Mouse (Mus musculus) layer of hippocampus, adult 2 months (tissue): ENCODE measurements around the gene Uhrf1bp1l. TPM values are rescaled to one million over a fixed set of nuclear protein-coding genes. Genes with fewer than 3 reads are reported as not detected.
A peak's percentile ranks its signal among the peaks of the same experiment; 100 is the strongest.

Experiments
- DNase-seq, 2 experiments: peaks; one replicate each; pipeline ENCODE4 v3.0.0; 2022; ENCODE audit warnings: low spot score in 2 of 2
- H3K27ac ChIP-seq: fragments of 200-600 bp; 2 replicates; pipeline ENCODE4 v1.8.1; 2022
- H3K4me3 ChIP-seq: fragments of 200-600 bp; 2 replicates; pipeline ENCODE4 v1.8.1; 2022; ENCODE audit warnings: mild to moderate bottlenecking
- CTCF ChIP-seq: fragments of 200-600 bp; conservative IDR thresholded peaks from 2 replicates; pipeline ENCODE4 v1.8.1; 2022; ENCODE audit warnings: antibody characterized with exemption, mild to moderate bottlenecking, moderate library complexity
- total RNA-seq, 2 experiments: library from RNA; stranded (reverse); gene quantifications; 2 replicates each; pipeline ENCODE4 v1.2.3; 2021

Gene Uhrf1bp1l
- total RNA-seq, 2 experiments from 2014 or later, result 72.6 to 81.6 TPM

DNA sequence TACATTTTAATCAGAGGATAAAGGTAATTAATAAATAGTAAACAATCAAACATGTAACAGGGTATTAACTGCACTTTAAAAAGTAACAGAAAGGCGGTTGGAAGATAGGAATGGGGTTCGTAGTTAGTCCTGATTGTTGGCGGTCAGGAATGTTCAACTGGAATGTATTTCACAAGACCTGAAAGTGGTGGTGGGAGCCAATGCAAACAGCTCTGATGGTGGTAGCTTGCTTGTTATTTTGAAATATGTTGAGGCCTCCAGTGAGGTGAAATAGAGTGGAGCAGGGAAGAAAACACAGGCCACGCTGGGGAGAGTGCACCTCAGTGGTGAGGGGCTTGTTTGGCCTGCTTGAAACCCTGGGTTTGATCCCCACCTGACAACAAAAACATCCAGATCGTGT lies 6.3 kb downstream of the Uhrf1bp1l start:
- H3K4me3 ChIP-seq, result no peak overlapping the region
- H3K27ac ChIP-seq, result no peak overlapping the region
- no peak for DNase-seq
- TF ChIP-seq CTCF, result no peak

GRCm38 (mm10) chr10:89755231-89755630 lies 10.4 kb downstream of the Uhrf1bp1l start:
- no peak for TF ChIP-seq CTCF
- no peak overlapping the region for H3K4me3 ChIP-seq
- H3K27ac ChIP-seq, result no peak overlapping the region
- DNase-seq, result no peak

DNA sequence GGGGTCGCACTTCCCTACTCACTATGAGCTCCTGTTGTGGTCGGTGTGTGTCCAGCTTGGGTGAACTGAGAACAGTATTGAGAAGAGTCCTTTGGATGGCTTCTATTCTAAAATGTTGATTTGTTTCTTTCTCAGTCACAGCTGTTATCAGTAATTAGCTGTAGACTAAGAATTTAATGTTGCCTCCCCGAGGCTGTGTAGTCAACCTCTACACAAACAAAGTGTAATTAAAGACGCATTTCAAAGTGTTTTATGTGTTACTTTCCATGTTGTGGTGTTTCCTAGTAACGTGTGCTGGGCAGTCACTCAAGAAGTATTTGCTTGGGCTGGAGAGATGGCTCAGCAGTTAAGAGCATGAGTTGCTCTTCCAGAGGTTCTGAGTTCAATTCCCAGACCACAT lies 16.0 kb downstream of the Uhrf1bp1l start:
- H3K27ac ChIP-seq, result no peak overlapping the region
- DNase-seq, result no peak
- H3K4me3 ChIP-seq, result no peak overlapping the region
- no peak for TF ChIP-seq CTCF

GRCm38 (mm10) chr10:89764457-89765121 lies 19.8 kb downstream of the Uhrf1bp1l start:
- H3K27ac ChIP-seq, result no peak overlapping the region
- DNase-seq, result no peak
- no peak overlapping the region for H3K4me3 ChIP-seq
- no peak for TF ChIP-seq CTCF

DNA sequence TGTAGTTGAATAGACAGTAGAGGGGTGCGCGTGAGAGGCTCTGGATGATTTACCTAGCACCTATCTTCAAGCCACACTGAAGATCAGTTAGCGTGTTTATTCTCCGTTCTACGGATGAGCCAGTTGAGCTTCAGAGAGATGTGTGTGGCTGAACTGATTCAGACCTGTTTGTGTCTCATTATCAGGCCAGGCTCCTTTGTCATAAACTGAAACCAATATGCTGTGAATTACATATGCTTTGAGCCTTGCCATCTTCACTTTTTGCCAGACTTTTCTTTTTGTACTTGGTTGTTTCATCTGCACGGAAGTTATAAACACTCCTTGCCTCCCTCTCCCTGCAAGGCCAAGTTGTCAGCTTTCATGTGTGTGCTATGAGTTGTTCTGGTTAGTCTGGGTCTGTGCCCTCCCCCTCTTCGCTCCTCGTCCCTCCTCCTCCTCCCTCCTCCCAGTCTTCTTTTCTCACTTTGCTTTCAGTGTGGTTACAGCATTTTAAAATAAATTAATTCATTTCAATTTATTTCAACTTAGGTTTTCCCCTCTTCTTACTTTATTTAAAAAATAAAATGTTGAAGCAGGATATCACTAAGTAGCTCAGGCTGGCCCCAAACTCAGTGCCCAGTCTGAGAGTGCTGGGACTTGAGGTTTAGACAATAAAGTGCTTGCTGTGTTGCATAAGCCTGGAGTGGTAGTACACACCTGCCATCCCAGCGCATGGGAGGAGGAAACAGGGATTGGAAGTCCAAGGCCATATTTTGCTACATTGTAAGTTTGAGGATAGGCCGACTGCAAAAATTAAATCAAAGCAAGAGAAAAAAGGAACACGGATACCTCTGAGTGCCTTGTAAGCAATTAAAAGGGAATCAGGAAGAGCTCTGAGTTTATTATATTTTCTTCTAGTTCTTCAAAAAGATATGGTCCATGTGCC lies 21.3 kb downstream of the Uhrf1bp1l start:
- no peak for TF ChIP-seq CTCF
- no peak for DNase-seq
- no peak overlapping the region for H3K4me3 ChIP-seq
- no peak overlapping the region for H3K27ac ChIP-seq

- Histone ChIP-seq H3K4me3 (no peak overlapping the region), H3K27ac (no peak overlapping the region)
- DNase-seq, result no peak
- no peak for TF ChIP-seq CTCF
These were observed 23.7 kb downstream of the Uhrf1bp1l start for GRCm38 (mm10) chr10:89768352-89769020.

- no peak for TF ChIP-seq CTCF
- H3K4me3 ChIP-seq, result no peak overlapping the region
- no peak for DNase-seq
- H3K27ac ChIP-seq, result no peak overlapping the region
These were observed 24.3 kb downstream of the Uhrf1bp1l start for GRCm38 (mm10) chr10:89769096-89769495.

- no peak overlapping the region for H3K27ac ChIP-seq
- no peak for TF ChIP-seq CTCF
- no peak overlapping the region for H3K4me3 ChIP-seq
- DNase-seq, result no peak
These were observed 27.1 kb downstream of the Uhrf1bp1l start for GRCm38 (mm10) chr10:89771894-89772293.

DNA sequence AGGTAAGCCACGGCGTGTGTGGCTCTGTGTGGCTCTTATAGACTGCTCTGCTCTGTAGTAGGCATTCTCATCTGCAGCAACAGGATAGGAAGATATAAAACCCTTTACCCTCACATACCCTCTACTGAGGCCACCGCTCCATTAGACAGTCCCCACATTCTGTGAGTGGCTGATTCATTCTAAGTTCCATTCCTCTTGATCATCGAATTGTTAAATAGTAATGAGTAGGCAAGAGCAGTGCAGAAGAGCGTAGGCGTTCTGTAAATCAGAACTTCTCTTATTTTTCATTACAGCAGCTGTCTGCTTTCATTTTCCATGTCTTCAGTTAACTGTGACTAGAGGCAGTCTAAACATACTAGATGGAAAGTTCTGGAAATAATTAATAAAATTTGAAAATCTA lies 31.2 kb downstream of the Uhrf1bp1l start:
- H3K27ac ChIP-seq, result no peak overlapping the region
- no peak for TF ChIP-seq CTCF
- DNase-seq, result peak; percentile 18 to 42
- H3K4me3 ChIP-seq, result no peak overlapping the region

- TF ChIP-seq CTCF, result no peak
- H3K4me3 ChIP-seq, result no peak overlapping the region
- no peak overlapping the region for H3K27ac ChIP-seq
- DNase-seq, result no peak
These were observed 47.1 kb downstream of the Uhrf1bp1l start for GRCm38 (mm10) chr10:89791870-89792269.

GRCm38 (mm10) chr10:89794121-89794520 lies 49.3 kb downstream of the Uhrf1bp1l start:
- no peak for TF ChIP-seq CTCF
- no peak overlapping the region for H3K4me3 ChIP-seq
- DNase-seq, result no peak
- no peak overlapping the region for H3K27ac ChIP-seq

GRCm38 (mm10) chr10:89819146-89819545 lies 74.4 kb downstream of the Uhrf1bp1l start:
- no peak overlapping the region for H3K27ac ChIP-seq
- no peak for DNase-seq
- no peak for TF ChIP-seq CTCF
- no peak overlapping the region for H3K4me3 ChIP-seq

DNA sequence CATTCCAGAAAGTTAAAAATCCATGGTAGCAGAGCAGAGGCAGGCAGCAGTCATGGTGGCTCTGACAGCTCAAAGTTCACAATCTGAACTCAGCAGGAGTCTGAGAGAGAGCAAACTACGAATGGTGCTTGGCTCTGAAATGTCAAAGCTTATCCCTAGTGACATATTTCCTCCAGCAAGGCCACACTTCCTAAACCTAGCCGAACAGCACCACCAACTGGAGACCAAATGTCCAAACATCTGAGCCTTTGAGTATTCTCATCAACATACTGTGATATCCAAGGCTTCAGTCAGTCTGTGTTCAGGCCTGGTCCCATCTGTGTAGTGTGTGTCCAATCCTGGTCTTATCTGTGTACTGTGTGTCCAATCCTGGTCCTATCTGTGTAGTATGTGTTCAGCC lies 79.1 kb downstream of the Uhrf1bp1l start:
- TF ChIP-seq CTCF, result peak; percentile 70
- H3K27ac ChIP-seq, result no peak overlapping the region
- no peak overlapping the region for H3K4me3 ChIP-seq
- peak in 1 of 2 experiments; percentile 21 for DNase-seq

DNA sequence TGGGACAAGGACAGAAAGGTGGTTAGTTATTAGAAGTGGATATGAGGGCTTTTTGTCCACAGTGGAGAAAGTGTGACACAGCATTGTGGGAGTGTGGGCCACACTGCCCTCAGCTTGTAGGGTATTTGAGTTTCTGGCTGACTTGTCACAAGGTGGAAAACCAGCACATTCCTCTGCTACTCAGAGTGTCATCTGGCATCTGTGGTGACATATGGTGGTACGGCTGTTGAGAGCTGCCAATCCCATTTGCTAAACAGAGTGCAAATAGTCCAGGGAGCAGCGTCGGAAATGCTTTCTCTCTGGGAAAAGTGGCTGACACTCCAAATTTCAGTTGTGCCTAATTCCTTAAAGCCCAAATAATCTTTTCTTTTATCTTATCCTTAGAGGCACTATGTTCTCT lies 82.1 kb downstream of the Uhrf1bp1l start:
- no peak overlapping the region for H3K4me3 ChIP-seq

More for the DNA sequence above, 82.1 kb downstream of the Uhrf1bp1l start:
- DNase-seq, result peak; percentile 46 to 67
- no peak for TF ChIP-seq CTCF
- no peak overlapping the region for H3K27ac ChIP-seq
